9 mouse cellular contexts compared by ENCODE assay signal in genomic region chr3:101047586-101048275, GRCm38 (mm10). TPM values are rescaled to one million over a fixed set of nuclear protein-coding genes. Genes with fewer than 3 reads are reported as not detected.
DNase-seq lines count a peak whose midpoint lies in the region; ATAC-seq lines count a peak whose summit lies in the region.
"Had no signal": no experiment of that assay in that cellular context is flagged by ENCODE, and none has a peak within 500 bp of the region (broad histone marks: within the 10 kb centered on the region; RNA-seq: fewer than 3 reads in every experiment).

No protein-coding gene starts in this region.

- peaks cover 12% of the 10 kb centered on the region for H3K36me3 ChIP-seq in kidney, embryonic 16.5 days (ENCODE audit: insufficient read depth, low read length)
- H3K36me3 ChIP-seq: hindbrain, embryonic 15.5 days had no signal

- H3K4me3 ChIP-seq in kidney, embryonic 16.5 days (ENCODE audit: low read length): no peak overlapping the region
- H3K4me3 ChIP-seq: hindbrain, embryonic 15.5 days had no signal

- H3K9me3 ChIP-seq in kidney, embryonic 16.5 days (ENCODE audit: low read length): no peaks in the 10 kb centered on the region
- H3K9me3 ChIP-seq: hindbrain, embryonic 15.5 days had no signal

- peak; percentile 51; the same call in 1 of the 2 replicates for ATAC-seq in kidney, embryonic 16.5 days (ENCODE audit: low FRiP score, low TSS enrichment)

- no peak for DNase-seq in kidney, adult 8-10 months
- DNase-seq in adrenal gland, adult 18-20 months (ENCODE audit: low spot score in 2 of 2): peak; percentile 67 to 68
- peak; percentile 81 for DNase-seq in gastrocnemius, adult 18-20 months (ENCODE audit: low spot score)
- peak; percentile 80 for DNase-seq in layer of hippocampus, adult 11-12 months (ENCODE audit: low spot score)
- peak; percentile 87 for DNase-seq in lung, postnatal 14 days
- no peak for DNase-seq in spleen, postnatal 10 days (ENCODE audit: low spot score in 2 of 2)
- no peak for DNase-seq in embryo, embryonic 9.5 days (ENCODE audit: extremely low spot score)

- no peak overlapping the region for H3K4me2 ChIP-seq in kidney, embryonic 16.5 days (replicated peaks; ENCODE audit: low read depth, low read length)
- H3K4me2 ChIP-seq: hindbrain, embryonic 15.5 days had no signal

- H3K27me3 ChIP-seq in kidney, embryonic 16.5 days (ENCODE audit: insufficient read depth, low read length): no peaks in the 10 kb centered on the region
- H3K27me3 ChIP-seq: hindbrain, embryonic 15.5 days had no signal

- H3K27ac ChIP-seq in kidney, embryonic 16.5 days (ENCODE audit: low read length): no peak overlapping the region
- H3K27ac ChIP-seq: hindbrain, embryonic 15.5 days had no signal

- 79% methylated on average over 15 of the region's 15 CpGs for WGBS in kidney, embryonic 16.5 days

- no peak overlapping the region for H3K9ac ChIP-seq in kidney, embryonic 16.5 days (replicated peaks; ENCODE audit: low read length)
- H3K9ac ChIP-seq: hindbrain, embryonic 15.5 days had no signal

- H3K4me1 ChIP-seq in kidney, embryonic 16.5 days (ENCODE audit: insufficient read depth, low read length): peaks cover 4% of the 10 kb centered on the region; the same call in 1 of the 2 replicates

RNA-seq across cellular contexts. Expression of gene Cd101, which starts 18.4 kb away (rescaled TPM):
- 0.06 TPM in 1 of 2 replicates, not detected in the other for polyA plus RNA-seq in kidney, embryonic 16.5 days (2015; fragmentation: Nextera tagmentation; extraction: Ambion mirVana)
- total RNA-seq in adrenal gland, adult 18-20 months (2021): under 1 TPM in 1 of 2 experiments, not detected in 1; 0.10 TPM
- under 1 TPM in 1 of 2 experiments, not detected in 1; 0.07 TPM for total RNA-seq in gastrocnemius, adult 18-20 months (2021)

Comparison
In these comparisons a context has a peak if more than half of its experiments do, and no peak if none do; other contexts are left out.
1. DNase-seq: peak in adrenal gland, adult 18-20 months (2 of 2), gastrocnemius, adult 18-20 months (single experiment), layer of hippocampus, adult 11-12 months (single experiment) and lung, postnatal 14 days (single experiment); none in kidney, adult 8-10 months (0 of 2), spleen, postnatal 10 days (0 of 2) and embryo, embryonic 9.5 days (single experiment).